Mouse (Mus musculus) spleen, adult 2 months (tissue): ENCODE measurements around the gene Tlk1.

Experiments used
- CTCF ChIP-seq: fragments of 200-500 bp; IDR thresholded peaks from 2 replicates; pipeline ENCODE4 v1.5.1; 2011; ENCODE audit warnings: mild to moderate bottlenecking, inconsistent platforms; ENCODE audit not compliant: insufficient read depth, insufficient read length, insufficient replicate concordance; ENCODE audit errors: extremely low read depth
- POLR2A ChIP-seq: fragments of 200-500 bp; IDR thresholded peaks from 2 replicates; pipeline ENCODE4 v1.6.1; 2011; ENCODE audit warnings: low read depth, low read length, inconsistent platforms

DNA sequence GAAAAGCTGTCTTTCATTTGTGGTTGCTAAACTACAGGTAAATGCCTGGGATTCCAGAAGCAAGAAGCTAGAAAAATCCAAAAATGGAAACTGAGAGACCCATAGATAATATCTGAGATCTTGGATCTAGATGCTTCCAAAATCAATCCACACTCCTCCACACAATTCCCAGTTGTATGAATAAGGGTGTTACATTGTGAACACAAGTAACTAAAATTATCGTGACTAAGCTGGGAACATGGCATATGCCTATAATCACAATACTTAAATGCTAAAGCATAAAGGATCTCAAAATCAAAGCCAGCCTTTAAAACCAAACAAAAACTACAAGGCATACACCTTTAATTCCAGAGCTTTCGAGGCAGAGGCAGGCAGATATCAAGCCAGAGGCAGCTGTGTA lies 9.5 kb downstream of the Tlk1 start:
- TF ChIP-seq POLR2A = no peak
- TF ChIP-seq CTCF = no peak
